Mouse (Mus musculus) lung, postnatal 0 days (tissue): ENCODE measurements around the gene Ankrd16.

Source experiments
- CTCF ChIP-seq: IDR thresholded peaks from 2 replicates; pipeline ENCODE4 v1.5.1; 2016; ENCODE audit warnings: antibody characterized with exemption, mild to moderate bottlenecking
- EP300 ChIP-seq: IDR thresholded peaks from 2 replicates; pipeline ENCODE4 v1.6.1; 2016; ENCODE audit warnings: antibody characterized with exemption, mild to moderate bottlenecking, control low read depth

GRCm38 (mm10) chr2:11738794-11739193 is 38.9 kb upstream of the Ankrd16 start:
- TF ChIP-seq CTCF: no peak
- no peak for TF ChIP-seq EP300
